Mouse (Mus musculus) spleen, adult 2 months (tissue): ENCODE data around the gene Zbtb8os. TPM values are rescaled to one million over a fixed set of nuclear protein-coding genes. Genes with fewer than 3 reads are reported as not detected.

Experiments used
- DNase-seq, 2 experiments: peaks; one replicate each; pipeline versions ENCODE4 v3.0.0 to v3.0.0-alpha.2; 2012 to 2021; ENCODE audit warnings: low spot score in 2 of 2, low read depth in 1 of 2
- H3K27ac ChIP-seq: fragments of 200-500 bp; 2 replicates; pipeline ENCODE4 v1.5.1; 2012; ENCODE audit warnings: low read length, inconsistent platforms; ENCODE audit not compliant: insufficient read depth
- H3K27me3 ChIP-seq: fragments of 200-500 bp; 2 replicates; pipeline ENCODE4 v1.6.1; 2012; ENCODE audit warnings: mild to moderate bottlenecking, moderate library complexity, low read length, inconsistent platforms; ENCODE audit not compliant: control insufficient read depth, insufficient read depth
- H3K36me3 ChIP-seq: fragments of 200-500 bp; 2 replicates; pipeline ENCODE4 v1.6.1; 2012; ENCODE audit warnings: mild to moderate bottlenecking, low read length, inconsistent platforms; ENCODE audit not compliant: control insufficient read depth, insufficient read depth
- H3K4me1 ChIP-seq: fragments of 200-500 bp; 2 replicates; pipeline ENCODE4 v1.6.1; 2011; ENCODE audit warnings: inconsistent platforms; ENCODE audit not compliant: control insufficient read depth, insufficient read depth, insufficient read length
- H3K4me3 ChIP-seq: fragments of 200-500 bp; 2 replicates; pipeline ENCODE4 v1.5.1; 2011; ENCODE audit warnings: mild to moderate bottlenecking, inconsistent platforms; ENCODE audit not compliant: insufficient read depth, insufficient read length; ENCODE audit errors: extremely low read depth
- CTCF ChIP-seq: fragments of 200-500 bp; IDR thresholded peaks from 2 replicates; pipeline ENCODE4 v1.5.1; 2011; ENCODE audit warnings: mild to moderate bottlenecking, inconsistent platforms; ENCODE audit not compliant: insufficient read depth, insufficient read length, insufficient replicate concordance; ENCODE audit errors: extremely low read depth
- POLR2A ChIP-seq: fragments of 200-500 bp; IDR thresholded peaks from 2 replicates; pipeline ENCODE4 v1.6.1; 2011; ENCODE audit warnings: low read depth, low read length, inconsistent platforms
- WGBS: fragments of 180-500 bp; shearing (Covaris S2); methylation state at CpG from one replicate; pipeline ENCODE4 v1.1.7; 2018; 5-methylcytosine and 5-hydroxymethylcytosine counted together
- polyA plus RNA-seq: library from polyadenylated mRNA; depleted of rRNA; stranded (reverse); fragments of >200 nt; gene quantifications from 2 replicates; pipeline ENCODE4 v1.2.3, GENCODE M21; 2012

Gene Zbtb8os
- polyA plus RNA-seq, 1 experiment: 9.2 TPM

DNA sequence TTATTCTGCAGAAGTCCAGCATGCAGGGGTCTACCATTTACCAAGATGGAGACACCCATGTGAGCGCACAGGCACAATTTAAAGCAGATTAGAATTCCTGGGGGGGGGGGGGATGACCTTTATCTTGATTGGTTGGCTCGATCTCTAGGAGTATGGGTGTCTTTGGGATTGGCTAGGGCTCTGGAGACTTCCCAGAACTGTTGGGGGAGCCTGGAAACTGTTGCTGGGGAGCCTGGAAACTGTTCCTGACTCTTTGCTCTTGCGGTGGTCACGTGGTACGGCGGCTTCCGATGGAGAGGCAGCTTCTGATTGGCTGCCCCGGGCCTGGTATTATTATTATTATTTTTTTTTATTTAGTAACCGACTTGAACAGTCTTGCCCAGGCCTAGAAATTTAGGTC is 46.5 kb downstream of the Zbtb8os start:
- no peak for DNase-seq
- Histone ChIP-seq H3K27ac (0 out of 2 replicates have a peak overlapping the region, but pooled peaks have one; percentile 8), H3K4me3 (no peak overlapping the region), H3K27me3 (peaks cover 4% of the 10 kb centered on the region; the same call in 1 of the 2 replicates), H3K4me1 (no peaks in the 10 kb centered on the region), H3K36me3 (no peaks in the 10 kb centered on the region)
- 89% methylated on average over 9 of the region's 9 CpGs for WGBS
- TF ChIP-seq CTCF: no peak
- no peak for TF ChIP-seq POLR2A

DNA sequence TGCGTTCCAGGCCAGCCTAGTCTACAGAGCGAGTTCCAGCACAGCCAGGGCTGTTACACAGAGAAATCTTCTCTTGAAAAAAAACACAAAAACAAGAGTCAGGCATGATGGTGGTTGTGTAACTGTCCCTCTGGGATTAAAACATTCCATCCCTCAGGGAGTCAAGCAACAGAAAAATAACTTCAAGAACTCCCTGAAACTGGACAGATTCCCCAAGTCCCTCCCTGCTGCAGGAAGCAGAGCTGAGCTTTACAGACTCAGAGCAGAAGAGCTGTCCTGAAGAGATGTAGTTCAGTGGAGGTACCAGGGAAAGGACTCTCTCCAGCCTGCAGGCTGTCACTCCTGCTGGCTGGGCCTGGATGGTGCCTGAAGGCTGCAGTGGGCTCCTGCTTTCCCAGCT is 47.0 kb downstream of the Zbtb8os start:
- TF ChIP-seq POLR2A (no peak), CTCF (no peak)
- Histone ChIP-seq H3K27ac (peak overlapping the region; percentile 45), H3K4me3 (no peak overlapping the region), H3K27me3 (peaks cover 2% of the 10 kb centered on the region; the same call in 1 of the 2 replicates), H3K36me3 (no peaks in the 10 kb centered on the region), H3K4me1 (no peaks in the 10 kb centered on the region)
- DNase-seq: no peak
- WGBS: 93% methylated on average over 2 of the region's 2 CpGs

- Histone ChIP-seq H3K36me3 (no peaks in the 10 kb centered on the region), H3K27me3 (no peaks in the 10 kb centered on the region), H3K27ac (no peak overlapping the region), H3K4me1 (no peaks in the 10 kb centered on the region), H3K4me3 (no peak overlapping the region)
- no peak for TF ChIP-seq CTCF
- TF ChIP-seq POLR2A: no peak
- WGBS: 95% methylated on average over 3 of the region's 3 CpGs
- no peak for DNase-seq
Observed at GRCm38 (mm10) chr4:129383586-129383985, 48.1 kb downstream of the Zbtb8os start.

GRCm38 (mm10) chr4:129384440-129384839 is 48.9 kb downstream of the Zbtb8os start:
- Histone ChIP-seq H3K4me1 (no peaks in the 10 kb centered on the region), H3K27me3 (no peaks in the 10 kb centered on the region), H3K4me3 (no peak overlapping the region), H3K27ac (no peak overlapping the region), H3K36me3 (no peaks in the 10 kb centered on the region)
- DNase-seq: no peak
- no peak for TF ChIP-seq CTCF
- TF ChIP-seq POLR2A: no peak
- 60% methylated on average over 6 of the region's 6 CpGs for WGBS

- Histone ChIP-seq H3K4me3 (no peak overlapping the region), H3K4me1 (no peaks in the 10 kb centered on the region), H3K36me3 (no peaks in the 10 kb centered on the region), H3K27me3 (no peaks in the 10 kb centered on the region), H3K27ac (no peak overlapping the region)
- DNase-seq: no peak
- TF ChIP-seq CTCF (no peak), POLR2A (no peak)
- 77% methylated on average over 11 of the region's 11 CpGs for WGBS
Observed at GRCm38 (mm10) chr4:129385685-129386084, 50.2 kb downstream of the Zbtb8os start.

- Histone ChIP-seq H3K4me3 (no peak overlapping the region), H3K27me3 (no peaks in the 10 kb centered on the region), H3K27ac (no peak overlapping the region), H3K4me1 (no peaks in the 10 kb centered on the region), H3K36me3 (no peaks in the 10 kb centered on the region)
- DNase-seq: no peak
- TF ChIP-seq CTCF (no peak), POLR2A (no peak)
- WGBS: 80% methylated on average over 8 of the region's 8 CpGs
Observed at GRCm38 (mm10) chr4:129386269-129386946, 50.9 kb downstream of the Zbtb8os start.

GRCm38 (mm10) chr4:129386989-129387388 is 51.5 kb downstream of the Zbtb8os start:
- Histone ChIP-seq H3K4me3 (no peak overlapping the region), H3K27me3 (no peaks in the 10 kb centered on the region), H3K27ac (no peak overlapping the region), H3K36me3 (no peaks in the 10 kb centered on the region), H3K4me1 (no peaks in the 10 kb centered on the region)
- TF ChIP-seq CTCF: no peak
- no peak for TF ChIP-seq POLR2A
- no peak for DNase-seq
- 74% methylated on average over 2 of the region's 2 CpGs for WGBS
